Mouse (Mus musculus) thymus, adult 2 months (tissue): ENCODE data around the gene Prnd.

Source experiments
- CTCF ChIP-seq: fragments of 200-500 bp; IDR thresholded peaks from 2 replicates; pipeline ENCODE4 v1.5.1; 2012; ENCODE audit warnings: mild to moderate bottlenecking, control low read depth, low read length, moderate library complexity, borderline replicate concordance; ENCODE audit not compliant: control insufficient read depth, poor library complexity, insufficient read depth; ENCODE audit errors: extremely low read depth
- POLR2A ChIP-seq: fragments of 200-500 bp; IDR thresholded peaks from 2 replicates; pipeline ENCODE4 v1.6.1; 2012; ENCODE audit warnings: mild to moderate bottlenecking, low read length, control low read depth, moderate library complexity; ENCODE audit not compliant: control insufficient read depth, poor library complexity, insufficient read depth; ENCODE audit errors: extremely low read depth

GRCm38 (mm10) chr2:131988550-131988949, 37.9 kb downstream of the Prnd start:
- no peak for TF ChIP-seq CTCF
- TF ChIP-seq POLR2A = no peak
